Mouse (Mus musculus): ENCODE measurements at regions not wholly inside any gene's neighbourhood (a gene's known extent, or its start where the extent isn't known, plus 50 kb on each side); places are given as distances from the start of the nearest gene placed in this dataset.

DNA sequence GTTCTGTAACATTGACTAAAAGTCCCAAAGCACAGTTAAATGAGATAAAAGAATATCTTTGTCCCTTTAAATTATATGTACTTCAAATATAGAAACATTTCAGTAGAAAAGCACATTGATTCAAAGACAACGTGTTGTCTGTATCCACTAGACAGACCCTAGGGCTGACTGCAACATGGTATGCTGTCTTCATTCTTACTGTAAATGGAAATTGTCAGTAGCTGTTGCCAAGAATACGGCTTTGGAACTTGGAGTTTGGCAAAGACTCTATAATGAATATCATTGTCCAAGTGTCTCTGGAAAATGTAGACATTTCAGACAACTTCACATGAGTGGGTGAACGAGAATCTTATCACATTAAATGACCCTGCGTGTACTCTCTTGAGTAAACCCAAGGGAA is 311.2 kb downstream of the Kcnj2 start:
- Histone ChIP-seq H3K36me3 (replicated peaks) (no peaks in the 10 kb centered on the region), H3K9me3 (no peaks in the 10 kb centered on the region), H3K27me3 (ENCODE audit: poor library complexity, severe bottlenecking) (no peaks in the 10 kb centered on the region), H3K27ac (no peak overlapping the region), H3K4me1 (no peaks in the 10 kb centered on the region), H3K4me3 (no peak overlapping the region)
- DNase-seq (ENCODE audit: extremely low spot score, low spot score): no peak
- 96% methylated on average over 4 of the region's 4 CpGs for WGBS

DNA sequence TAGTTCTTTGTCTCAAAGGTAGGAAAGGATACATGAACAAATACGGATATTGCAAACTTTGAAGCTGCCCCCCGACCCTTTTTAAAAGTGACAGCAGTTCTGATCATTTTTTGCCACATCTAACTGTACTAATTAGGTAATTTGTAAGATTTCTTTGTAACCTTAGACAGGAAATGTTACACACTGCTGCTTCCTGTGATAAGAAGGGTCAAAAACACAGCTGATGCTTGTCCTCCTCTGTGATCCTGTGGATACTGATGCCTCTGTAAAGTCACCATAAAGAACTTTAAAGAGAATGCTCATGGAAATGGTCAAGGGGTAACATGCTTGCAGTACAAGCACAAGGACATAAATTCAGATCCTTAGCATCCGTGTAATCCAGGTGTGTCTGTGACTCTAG is 313.9 kb downstream of the Kcnj2 start:
- DNase-seq (ENCODE audit: extremely low spot score, low spot score): no peak
- no peaks in the 10 kb centered on the region for H3K9me3 ChIP-seq
- H3K27me3 ChIP-seq (ENCODE audit: poor library complexity, severe bottlenecking): no peaks in the 10 kb centered on the region
- H3K4me1 ChIP-seq: no peaks in the 10 kb centered on the region
- no peak overlapping the region for H3K27ac ChIP-seq
- H3K36me3 ChIP-seq (replicated peaks): no peaks in the 10 kb centered on the region
- no peak overlapping the region for H3K4me3 ChIP-seq
- 88% methylated on average over 3 of the region's 3 CpGs for WGBS

DNA sequence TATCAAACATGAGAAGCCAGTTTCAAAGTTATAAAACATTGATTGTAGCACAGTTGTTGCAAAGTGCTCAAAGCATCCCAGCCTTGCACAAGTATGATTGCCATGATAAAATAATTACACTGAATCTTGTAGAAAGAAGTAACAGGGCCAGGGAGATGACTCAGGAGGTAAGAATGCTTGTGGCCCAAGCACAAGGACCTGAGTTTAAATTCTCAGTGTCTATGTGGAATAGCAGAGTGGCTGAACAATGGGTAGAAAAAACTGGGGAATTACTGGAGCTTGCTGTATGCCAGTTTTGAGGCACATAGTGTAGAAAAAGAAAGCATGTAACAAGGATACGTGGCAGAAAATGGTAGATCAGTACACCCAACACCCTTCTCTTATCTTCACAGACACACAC is 332.7 kb downstream of the Kcnj2 start:
- H3K27me3 ChIP-seq (ENCODE audit: poor library complexity, severe bottlenecking): no peaks in the 10 kb centered on the region
- no peak overlapping the region for H3K4me3 ChIP-seq
- H3K9me3 ChIP-seq: no peaks in the 10 kb centered on the region
- no peak overlapping the region for H3K27ac ChIP-seq
- DNase-seq (ENCODE audit: extremely low spot score, low spot score): no peak
- H3K36me3 ChIP-seq (replicated peaks): no peaks in the 10 kb centered on the region
- no peaks in the 10 kb centered on the region for H3K4me1 ChIP-seq
- 89% methylated on average over 1 of the region's 1 CpGs for WGBS

DNA sequence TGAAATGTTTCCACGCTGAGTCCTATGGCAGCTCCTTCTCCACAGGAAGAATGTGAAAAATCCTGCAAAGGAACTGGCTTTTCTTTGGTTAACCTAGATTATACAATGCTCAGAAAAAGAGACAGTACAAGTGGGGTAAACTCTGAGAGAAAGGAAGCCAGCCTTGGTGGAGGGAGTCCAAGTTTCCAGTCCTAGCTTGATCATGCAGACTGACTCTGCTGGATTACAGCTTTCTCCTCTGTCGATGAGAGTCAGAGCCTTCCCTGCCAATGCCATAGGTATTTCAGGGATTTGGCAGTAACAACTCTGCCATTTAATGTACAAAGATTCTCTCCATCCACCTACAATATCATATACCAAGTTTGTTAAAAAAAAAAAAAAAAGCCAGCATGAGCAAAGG is 343.3 kb downstream of the Kcnj2 start:
- H3K9me3 ChIP-seq: no peaks in the 10 kb centered on the region
- H3K4me3 ChIP-seq: no peak overlapping the region
- no peaks in the 10 kb centered on the region for H3K27me3 ChIP-seq (ENCODE audit: poor library complexity, severe bottlenecking)
- WGBS: 88% methylated on average over 2 of the region's 2 CpGs
- no peak overlapping the region for H3K27ac ChIP-seq
- no peaks in the 10 kb centered on the region for H3K36me3 ChIP-seq (replicated peaks)
- no peaks in the 10 kb centered on the region for H3K4me1 ChIP-seq
- no peak for DNase-seq (ENCODE audit: extremely low spot score, low spot score)

DNA sequence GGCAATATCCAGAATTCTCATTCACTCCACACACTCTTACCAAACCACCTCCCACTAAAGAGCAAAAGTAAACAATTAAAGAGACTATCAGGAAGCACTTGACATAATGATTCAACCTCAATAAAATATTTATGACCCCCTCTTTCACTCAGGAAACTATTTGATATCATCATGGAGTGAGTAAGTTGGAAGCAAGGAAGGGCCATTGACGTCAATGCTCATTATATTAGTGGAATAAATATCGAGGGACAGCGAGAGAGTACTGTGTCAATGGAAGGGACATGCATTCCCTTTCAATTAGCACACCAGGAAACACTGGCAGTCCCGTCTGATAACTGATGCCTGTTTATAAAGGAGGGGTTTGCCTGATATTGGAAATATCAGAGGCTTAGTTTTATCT is 358.9 kb downstream of the Kcnj2 start:
- no peak overlapping the region for H3K4me3 ChIP-seq
- H3K9me3 ChIP-seq: no peaks in the 10 kb centered on the region
- no peak for DNase-seq (ENCODE audit: extremely low spot score, low spot score)
- 87% methylated on average over 4 of the region's 4 CpGs for WGBS
- H3K27me3 ChIP-seq (ENCODE audit: poor library complexity, severe bottlenecking): no peaks in the 10 kb centered on the region
- H3K27ac ChIP-seq: no peak overlapping the region
- no peaks in the 10 kb centered on the region for H3K36me3 ChIP-seq (replicated peaks)
- no peaks in the 10 kb centered on the region for H3K4me1 ChIP-seq

DNA sequence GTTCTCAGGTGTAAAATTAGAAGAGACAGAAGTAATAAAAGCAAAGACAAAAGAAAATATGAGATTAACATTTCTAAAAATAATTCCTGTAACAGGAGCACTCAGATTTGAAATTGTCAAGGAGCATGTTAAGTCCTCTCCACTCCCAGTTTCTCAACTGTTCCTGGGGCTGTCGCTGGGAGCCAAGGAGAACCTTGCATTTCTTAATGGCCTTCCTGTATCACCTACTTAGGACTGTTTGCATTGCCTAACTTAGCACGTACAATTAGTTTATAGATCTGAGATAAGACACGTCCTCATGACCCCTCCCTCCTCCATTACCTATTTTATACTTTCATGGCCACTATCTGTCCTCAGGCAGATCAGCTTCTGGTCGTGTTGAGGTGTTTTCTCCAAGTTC is 360.8 kb downstream of the Kcnj2 start:
- 82% methylated on average over 4 of the region's 4 CpGs for WGBS
- Histone ChIP-seq H3K27me3 (ENCODE audit: poor library complexity, severe bottlenecking) (no peaks in the 10 kb centered on the region), H3K9me3 (no peaks in the 10 kb centered on the region), H3K27ac (no peak overlapping the region), H3K4me1 (no peaks in the 10 kb centered on the region), H3K4me3 (no peak overlapping the region), H3K36me3 (replicated peaks) (no peaks in the 10 kb centered on the region)
- DNase-seq (ENCODE audit: extremely low spot score, low spot score): no peak

DNA sequence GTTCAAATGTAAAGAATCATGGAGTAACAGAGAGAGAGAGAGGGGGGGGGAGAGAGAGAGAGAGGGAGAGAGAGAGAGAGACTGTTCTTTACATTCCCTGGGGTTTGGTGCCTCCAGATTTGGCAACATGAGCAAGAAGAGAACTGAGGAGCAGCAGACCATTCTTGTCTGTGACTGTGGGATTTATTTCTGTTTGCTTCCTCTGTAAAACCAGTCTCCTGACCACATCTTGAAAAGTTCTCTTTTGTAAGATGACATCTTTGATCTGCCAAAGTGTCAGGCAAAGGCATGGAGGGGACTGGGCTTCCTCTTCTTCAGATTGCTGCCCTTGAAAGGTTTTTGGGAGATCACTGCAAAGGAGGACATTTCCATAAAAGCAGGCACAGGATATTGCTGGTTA is 376.3 kb downstream of the Kcnj2 start:
- no peaks in the 10 kb centered on the region for H3K4me1 ChIP-seq
- no peaks in the 10 kb centered on the region for H3K36me3 ChIP-seq (replicated peaks)
- DNase-seq (ENCODE audit: extremely low spot score, low spot score): no peak
- H3K27ac ChIP-seq: no peak overlapping the region
- H3K4me3 ChIP-seq: no peak overlapping the region
- no peaks in the 10 kb centered on the region for H3K27me3 ChIP-seq (ENCODE audit: poor library complexity, severe bottlenecking)
- H3K9me3 ChIP-seq: no peaks in the 10 kb centered on the region

DNA sequence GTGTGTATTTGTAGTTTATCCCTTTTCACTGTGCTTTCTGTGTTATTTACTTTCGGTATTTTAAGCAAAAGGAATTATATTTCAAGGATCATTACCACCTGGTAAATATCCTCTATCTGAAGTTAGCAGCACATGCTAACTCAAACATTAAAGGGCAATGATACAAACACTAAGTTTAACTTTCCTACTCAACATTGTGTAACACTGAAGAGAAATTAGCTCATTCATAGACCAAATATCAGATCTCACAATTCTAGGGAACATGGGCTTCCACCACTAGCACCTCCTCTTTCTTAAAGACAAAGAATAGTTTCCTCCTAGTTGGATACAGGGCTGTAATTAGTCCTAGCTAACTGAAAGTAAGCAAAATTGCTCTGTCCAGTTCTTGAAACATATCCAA is 377.4 kb downstream of the Kcnj2 start:
- H3K4me3 ChIP-seq: no peak overlapping the region
- H3K27me3 ChIP-seq (ENCODE audit: poor library complexity, severe bottlenecking): no peaks in the 10 kb centered on the region
- no peak for DNase-seq (ENCODE audit: extremely low spot score, low spot score)
- no peaks in the 10 kb centered on the region for H3K9me3 ChIP-seq
- WGBS: 93% methylated on average over 1 of the region's 1 CpGs
- no peak overlapping the region for H3K27ac ChIP-seq
- H3K36me3 ChIP-seq (replicated peaks): no peaks in the 10 kb centered on the region
- H3K4me1 ChIP-seq: no peaks in the 10 kb centered on the region

DNA sequence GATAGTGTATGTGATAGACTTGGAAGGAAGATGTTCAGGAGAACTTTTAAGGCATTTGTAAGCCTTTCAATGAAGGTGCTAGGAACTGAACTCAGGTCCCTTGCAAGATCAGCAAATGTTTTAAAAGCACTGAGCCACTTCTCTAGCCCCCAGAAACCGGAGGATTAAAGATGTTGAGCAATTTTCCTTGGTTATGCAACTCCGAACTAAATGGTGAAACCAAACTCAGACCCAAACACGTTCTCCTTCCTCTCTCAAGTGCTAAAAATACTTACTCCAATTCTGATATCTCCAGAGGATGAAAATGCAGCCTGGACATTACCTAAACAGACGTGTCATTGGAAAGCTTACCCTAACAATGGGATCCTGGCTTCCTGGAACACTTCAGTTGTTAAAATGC is 378.8 kb downstream of the Kcnj2 start:
- Histone ChIP-seq H3K27ac (no peak overlapping the region), H3K36me3 (replicated peaks) (no peaks in the 10 kb centered on the region), H3K4me3 (no peak overlapping the region), H3K27me3 (ENCODE audit: poor library complexity, severe bottlenecking) (no peaks in the 10 kb centered on the region), H3K9me3 (no peaks in the 10 kb centered on the region), H3K4me1 (no peaks in the 10 kb centered on the region)
- 79% methylated on average over 4 of the region's 4 CpGs for WGBS
- DNase-seq (ENCODE audit: extremely low spot score, low spot score): no peak

DNA sequence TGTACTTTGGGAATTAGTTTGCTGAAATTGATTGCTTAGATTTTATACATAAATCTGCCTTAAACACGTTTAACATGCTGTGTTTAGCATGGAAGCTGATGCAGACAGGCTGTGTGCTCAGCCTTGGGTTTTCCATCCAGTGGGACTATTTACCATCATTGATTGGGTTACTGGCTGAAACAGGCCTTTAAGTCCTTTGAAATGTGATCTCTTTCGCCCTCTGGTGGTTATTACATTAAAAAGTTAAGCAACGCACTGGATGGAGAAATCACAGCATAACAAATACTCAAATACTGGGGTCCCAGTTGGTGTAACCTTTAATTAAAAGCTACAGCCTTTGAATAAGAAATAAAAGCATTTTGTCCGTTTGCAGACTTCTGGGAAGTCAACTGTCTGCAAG is 379.8 kb downstream of the Kcnj2 start:
- Histone ChIP-seq H3K36me3 (replicated peaks) (no peaks in the 10 kb centered on the region), H3K4me3 (no peak overlapping the region), H3K27me3 (ENCODE audit: poor library complexity, severe bottlenecking) (no peaks in the 10 kb centered on the region), H3K27ac (no peak overlapping the region), H3K9me3 (no peaks in the 10 kb centered on the region), H3K4me1 (no peaks in the 10 kb centered on the region)
- WGBS: 18% methylated on average over 4 of the region's 4 CpGs
- DNase-seq (ENCODE audit: extremely low spot score, low spot score): no peak

DNA sequence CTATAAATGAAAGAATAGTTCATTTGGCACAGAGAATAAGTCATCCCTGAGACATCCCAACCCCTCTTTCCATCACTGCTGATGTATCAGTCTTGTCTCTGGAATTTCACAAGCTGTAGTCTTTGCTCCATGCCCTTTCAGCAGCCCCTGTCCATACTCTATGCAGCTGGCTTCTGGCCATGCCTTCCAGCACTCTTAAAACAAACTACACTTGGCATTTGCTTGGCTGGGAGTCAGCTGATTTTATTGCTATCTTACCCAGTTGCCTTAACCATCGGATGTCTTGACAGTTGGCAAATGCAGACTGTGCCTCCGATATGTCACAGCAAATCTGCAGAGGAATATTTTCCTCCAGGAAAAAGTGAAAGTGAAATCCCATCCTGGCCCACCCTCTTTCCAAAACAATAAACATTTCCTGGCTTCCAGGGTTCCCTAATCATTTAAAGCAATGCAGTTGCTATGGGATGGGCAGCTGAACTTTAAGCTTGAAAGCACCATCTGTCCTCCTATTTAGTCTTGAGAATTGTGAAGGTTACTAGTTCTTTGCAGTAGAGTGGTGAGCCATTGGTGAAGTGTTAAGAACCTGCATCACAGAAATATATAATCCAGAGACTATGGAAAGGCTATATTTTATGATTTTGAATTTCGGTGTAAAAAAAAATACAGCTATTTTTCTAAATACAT is 385.0 kb downstream of the Kcnj2 start:
- H3K4me3 ChIP-seq: no peak overlapping the region
- no peaks in the 10 kb centered on the region for H3K36me3 ChIP-seq (replicated peaks)
- no peaks in the 10 kb centered on the region for H3K9me3 ChIP-seq
- 93% methylated on average over 3 of the region's 3 CpGs for WGBS
- DNase-seq (ENCODE audit: extremely low spot score, low spot score): no peak
- H3K27me3 ChIP-seq (ENCODE audit: poor library complexity, severe bottlenecking): no peaks in the 10 kb centered on the region
- H3K27ac ChIP-seq: no peak overlapping the region
- H3K4me1 ChIP-seq: no peaks in the 10 kb centered on the region

DNA sequence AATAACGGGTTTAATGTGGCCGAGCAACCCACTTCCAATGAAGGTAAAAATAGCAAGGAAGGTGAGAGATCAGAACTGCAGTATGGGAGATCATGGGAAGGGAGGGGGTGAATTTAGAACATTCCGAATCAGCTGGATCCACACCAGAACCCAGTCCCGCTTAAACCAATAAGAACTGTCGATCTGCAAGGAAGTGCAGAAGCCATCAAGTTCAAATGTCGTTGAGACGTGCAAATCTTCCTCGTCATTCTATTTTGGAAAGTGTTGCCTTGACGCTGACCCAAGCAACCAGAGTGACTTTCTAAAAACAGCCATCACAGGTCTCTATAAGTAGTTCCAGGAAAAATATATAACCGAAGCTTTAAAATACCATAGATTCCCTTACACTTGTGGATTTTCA is 394.1 kb downstream of the Kcnj2 start:
- WGBS: 92% methylated on average over 10 of the region's 10 CpGs
- no peaks in the 10 kb centered on the region for H3K27me3 ChIP-seq (ENCODE audit: poor library complexity, severe bottlenecking)
- no peaks in the 10 kb centered on the region for H3K9me3 ChIP-seq
- no peak overlapping the region for H3K27ac ChIP-seq
- H3K4me3 ChIP-seq: no peak overlapping the region
- no peaks in the 10 kb centered on the region for H3K4me1 ChIP-seq
- no peak for DNase-seq (ENCODE audit: extremely low spot score, low spot score)
- H3K36me3 ChIP-seq (replicated peaks): no peaks in the 10 kb centered on the region

DNA sequence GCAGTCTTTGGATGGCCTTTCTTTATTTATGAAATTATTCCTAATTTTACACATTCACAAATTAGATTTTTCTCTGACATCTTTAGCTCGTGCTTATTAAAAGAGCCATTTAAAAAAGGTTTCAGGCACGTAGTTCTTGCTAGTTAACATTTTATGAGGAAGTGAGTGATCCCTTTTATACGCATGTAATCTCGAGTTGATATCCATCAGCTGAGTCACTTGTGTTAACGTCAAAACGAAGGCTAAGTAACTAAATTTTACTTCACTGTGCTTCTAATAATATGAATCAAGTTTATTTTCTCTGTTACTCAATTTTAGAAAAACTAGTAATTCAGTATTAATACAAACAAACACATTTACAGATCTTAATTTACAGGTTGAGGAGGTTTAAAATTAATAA is 419.0 kb downstream of the Kcnj2 start:
- Histone ChIP-seq H3K36me3 (replicated peaks) (no peaks in the 10 kb centered on the region), H3K4me1 (no peaks in the 10 kb centered on the region), H3K27me3 (ENCODE audit: poor library complexity, severe bottlenecking) (no peaks in the 10 kb centered on the region), H3K9me3 (no peaks in the 10 kb centered on the region), H3K27ac (no peak overlapping the region), H3K4me3 (no peak overlapping the region)
- no peak for DNase-seq (ENCODE audit: extremely low spot score, low spot score)
- WGBS: 88% methylated on average over 6 of the region's 6 CpGs

DNA sequence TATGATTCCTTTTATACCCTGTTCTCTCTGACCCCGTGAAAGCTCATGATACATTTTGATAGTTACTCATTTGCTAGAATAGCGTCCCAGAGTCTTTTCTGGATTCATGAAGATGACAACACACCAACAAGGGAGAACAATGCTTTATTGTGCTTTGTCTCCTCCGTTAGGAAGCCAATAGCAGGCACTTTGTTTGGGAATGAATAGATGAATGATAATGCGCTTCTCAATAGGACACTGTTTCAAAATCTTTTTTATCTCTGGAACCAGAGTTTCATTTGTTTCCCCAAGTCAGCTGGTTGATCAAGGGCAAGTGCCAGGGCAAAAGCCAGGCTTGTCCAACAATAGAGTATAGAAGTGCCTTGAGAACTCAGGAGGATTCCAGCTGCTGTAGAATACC is 446.5 kb downstream of the Kcnj2 start:
- WGBS: 70% methylated on average over 4 of the region's 4 CpGs
- Histone ChIP-seq H3K9me3 (no peaks in the 10 kb centered on the region), H3K36me3 (replicated peaks) (no peaks in the 10 kb centered on the region), H3K4me1 (no peaks in the 10 kb centered on the region), H3K4me3 (no peak overlapping the region), H3K27ac (no peak overlapping the region), H3K27me3 (ENCODE audit: poor library complexity, severe bottlenecking) (no peaks in the 10 kb centered on the region)
- DNase-seq (ENCODE audit: extremely low spot score, low spot score): no peak

Data from forebrain, embryonic 10.5 days (tissue).